Mouse (Mus musculus): ENCODE results near the gene Il25. TPM values are rescaled to one million over a fixed set of nuclear protein-coding genes. Genes with fewer than 3 reads are reported as not detected.
A peak's percentile ranks its signal among the peaks of the same experiment; 100 is the strongest.

Il25 gene
- polyA plus RNA-seq (2015; fragmentation: Nextera tagmentation; extraction: Ambion mirVana): 0.43 and 0.81 TPM in 2 replicates

GRCm38 (mm10) chr14:54932645-54933150 is at the start of gene Il25:
TSS of gene Il25 (plus strand) at chr14:54932695.

GRCm38 (mm10) chr14:54883154-54884021 is 49.1 kb upstream of the Il25 start, which contains the start of the genes Bcl2l2 and Gm20521:
TSS of gene Bcl2l2 (plus strand) at chr14:54883377.
TSS of gene Gm20521 (plus strand) at chr14:54883441.

GRCm38 (mm10) chr14:54892200-54892599 is 40.3 kb upstream of the Il25 start, which contains the start of gene Pabpn1:
TSS of gene Pabpn1 (plus strand) at chr14:54892500.

GRCm38 (mm10) chr14:54912886-54913285 is 19.6 kb upstream of the Il25 start, which contains the start of gene Slc22a17:
TSS of gene Slc22a17 (minus strand) at chr14:54913132.

GRCm38 (mm10) chr14:54925349-54926342 is 6.8 kb upstream of the Il25 start, which contains the start of gene Efs:
TSS of gene Efs (minus strand) at chr14:54926126.

GRCm38 (mm10) chr14:54935904-54936830 is 3.7 kb downstream of the Il25 start, which contains the start of gene Cmtm5:
TSS of gene Cmtm5 (plus strand) at chr14:54936261.

GRCm38 (mm10) chr14:54966320-54966977 is 34.0 kb downstream of the Il25 start, which contains the start of gene Myh6:
TSS of gene Myh6 (minus strand) at chr14:54966927.

GRCm38 (mm10) chr14:54976633-54977032 is 44.1 kb downstream of the Il25 start, which contains the start of gene Gm17428:
TSS of gene Gm17428 (plus strand) at chr14:54976933.

MicroRNA genes within 50 kb of the gene (microRNA counts, 519-probe panel; counts per million panel counts)
- microRNA mmu-miR-208a (40.5 counts per million), microRNA mmu-miR-208b (40.5 counts per million)

Small RNA genes within 50 kb of the gene (microRNA-seq; reads per million reads assigned to microRNA genes)
- gene Mir208a: 0.87 reads per million
- 9.9 reads per million, percentile 21 among the genes with 10 or more reads in this experiment for gene Mir208b

Other genes with a start within 250 kb of the Il25 start
- 61.4 and 65.9 TPM in 2 replicates for gene 1700123O20Rik, start 246.5 kb upstream of the Il25 start, polyA plus RNA-seq (2015; fragmentation: Nextera tagmentation; extraction: Ambion mirVana)
- 92.8 and 99.3 TPM in 2 replicates for gene Acin1, start 245.8 kb upstream of the Il25 start, polyA plus RNA-seq (2015; fragmentation: Nextera tagmentation; extraction: Ambion mirVana)
- gene Gm29776, start 233.9 kb upstream of the Il25 start, polyA plus RNA-seq (2015; fragmentation: Nextera tagmentation; extraction: Ambion mirVana): 0.22 and 0.23 TPM in 2 replicates
- 0.17 TPM in 1 of 2 replicates, not detected in the other for gene Cebpe, start 220.5 kb upstream of the Il25 start, polyA plus RNA-seq (2015; fragmentation: Nextera tagmentation; extraction: Ambion mirVana)
- gene Slc7a8, start 150.7 kb upstream of the Il25 start, polyA plus RNA-seq (2015; fragmentation: Nextera tagmentation; extraction: Ambion mirVana): 5.2 and 6.2 TPM in 2 replicates
- not detected in 2 replicates for gene Rnf212b, start 118.6 kb upstream of the Il25 start, polyA plus RNA-seq (2015; fragmentation: Nextera tagmentation; extraction: Ambion mirVana)
- gene Homez, start 61.7 kb upstream of the Il25 start, polyA plus RNA-seq (2015; fragmentation: Nextera tagmentation; extraction: Ambion mirVana): 8.5 and 10.5 TPM in 2 replicates
- 7.9 and 8.4 TPM in 2 replicates for gene Ppp1r3e, start 55.1 kb upstream of the Il25 start, polyA plus RNA-seq (2015; fragmentation: Nextera tagmentation; extraction: Ambion mirVana)
- 4.3 and 5.6 TPM in 2 replicates for gene Bcl2l2, start 49.3 kb upstream of the Il25 start, polyA plus RNA-seq (2015; fragmentation: Nextera tagmentation; extraction: Ambion mirVana)
- gene Gm20521, start 49.3 kb upstream of the Il25 start, polyA plus RNA-seq (2015; fragmentation: Nextera tagmentation; extraction: Ambion mirVana): not detected in 2 replicates
- 150 and 168 TPM in 2 replicates for gene Pabpn1, start 40.2 kb upstream of the Il25 start, polyA plus RNA-seq (2015; fragmentation: Nextera tagmentation; extraction: Ambion mirVana)
- 466 and 485 TPM in 2 replicates for gene Slc22a17, start 19.6 kb upstream of the Il25 start, polyA plus RNA-seq (2015; fragmentation: Nextera tagmentation; extraction: Ambion mirVana)
- gene Efs, start 6.6 kb upstream of the Il25 start, polyA plus RNA-seq (2015; fragmentation: Nextera tagmentation; extraction: Ambion mirVana): 14.2 and 14.9 TPM in 2 replicates
- 73.0 and 76.3 TPM in 2 replicates for gene Cmtm5, start 3.6 kb downstream of the Il25 start, polyA plus RNA-seq (2015; fragmentation: Nextera tagmentation; extraction: Ambion mirVana)
- gene Myh6, start 34.2 kb downstream of the Il25 start, polyA plus RNA-seq (2015; fragmentation: Nextera tagmentation; extraction: Ambion mirVana): 1.7 and 2.0 TPM in 2 replicates
- gene Gm17428, start 44.2 kb downstream of the Il25 start, polyA plus RNA-seq (2015; fragmentation: Nextera tagmentation; extraction: Ambion mirVana): not detected in 2 replicates
- 4.2 and 4.5 TPM in 2 replicates for gene Myh7, start 61.9 kb downstream of the Il25 start, polyA plus RNA-seq (2015; fragmentation: Nextera tagmentation; extraction: Ambion mirVana)
- 46.3 and 47.4 TPM in 2 replicates for gene Ngdn, start 82.8 kb downstream of the Il25 start, polyA plus RNA-seq (2015; fragmentation: Nextera tagmentation; extraction: Ambion mirVana)
- 11.3 and 14.4 TPM in 2 replicates for gene Zfhx2, start 159.6 kb downstream of the Il25 start, polyA plus RNA-seq (2015; fragmentation: Nextera tagmentation; extraction: Ambion mirVana)
- 25.0 and 26.2 TPM in 2 replicates for gene Thtpa, start 162.1 kb downstream of the Il25 start, polyA plus RNA-seq (2015; fragmentation: Nextera tagmentation; extraction: Ambion mirVana)
- gene Ap1g2, start 173.9 kb downstream of the Il25 start, polyA plus RNA-seq (2015; fragmentation: Nextera tagmentation; extraction: Ambion mirVana): 3.7 and 4.3 TPM in 2 replicates
- gene Jph4, start 184.2 kb downstream of the Il25 start, polyA plus RNA-seq (2015; fragmentation: Nextera tagmentation; extraction: Ambion mirVana): 40.1 and 45.6 TPM in 2 replicates